ENCODE assay signal across 10 mouse cellular contexts in the genomic region with DNA sequence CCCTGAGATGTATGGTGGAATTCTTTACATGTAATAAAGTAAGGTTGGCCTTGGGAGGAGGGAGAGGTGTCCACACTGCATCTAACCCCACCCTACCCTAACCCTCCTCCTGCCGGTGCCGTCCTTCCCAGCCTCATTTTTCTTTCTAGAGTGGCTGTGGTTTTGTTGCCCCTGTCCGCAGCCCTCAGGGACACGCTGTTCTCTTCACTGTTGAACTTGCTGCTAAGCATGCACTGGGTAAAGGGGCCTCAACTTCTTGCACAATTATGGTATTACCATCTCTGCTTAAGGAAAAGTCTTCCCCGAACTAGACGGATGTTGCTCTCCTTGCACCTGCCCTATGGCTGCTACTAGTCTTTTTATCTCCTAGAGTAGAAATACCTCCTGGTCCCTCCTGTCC.
DNase-seq lines count a peak whose midpoint lies in the region; ATAC-seq lines count a peak whose summit lies in the region.
"Had no signal": no experiment of that assay in that cellular context is flagged by ENCODE, and none has a peak within 500 bp of the region (broad histone marks: within the 10 kb centered on the region; RNA-seq: fewer than 3 reads in every experiment).

No protein-coding gene starts in this region.

- no peak overlapping the region; the same call in 1 of the 2 replicates for H3K4me3 ChIP-seq in heart, embryonic 16.5 days (ENCODE audit: low read length)
- peak overlapping the region; percentile 59 for H3K4me3 ChIP-seq in embryonic facial prominence, embryonic 14.5 days (ENCODE audit: low read depth, low read length)
- H3K4me3 ChIP-seq in limb, embryonic 11.5 days (ENCODE audit: low read depth, low read length): peak overlapping the region; percentile 54; the same call in 1 of the 2 replicates
- no peak overlapping the region for H3K4me3 ChIP-seq in midbrain, embryonic 15.5 days

- H3K4me1 ChIP-seq in heart, embryonic 16.5 days (ENCODE audit: control insufficient read depth, insufficient read depth, low read length): 0 out of 2 replicates have a peak, but pooled peaks cover 3% of the 10 kb centered on the region
- H3K4me1 ChIP-seq in embryonic facial prominence, embryonic 14.5 days (ENCODE audit: control insufficient read depth, insufficient read depth, low read length): no peaks in the 10 kb centered on the region
- H3K4me1 ChIP-seq in limb, embryonic 11.5 days (ENCODE audit: control insufficient read depth, insufficient read depth, low read length): peaks cover 4% of the 10 kb centered on the region; the same call in 1 of the 2 replicates
- H3K4me1 ChIP-seq in midbrain, embryonic 15.5 days: peaks cover 10% of the 10 kb centered on the region

- H3K9me3 ChIP-seq in heart, embryonic 16.5 days (replicated peaks; ENCODE audit: control insufficient read depth, low read length): 0 out of 2 replicates have a peak, but pooled peaks cover 3% of the 10 kb centered on the region
- no peaks in the 10 kb centered on the region for H3K9me3 ChIP-seq in embryonic facial prominence, embryonic 14.5 days (ENCODE audit: control insufficient read depth, low read length)
- H3K9me3 ChIP-seq in limb, embryonic 11.5 days (ENCODE audit: control insufficient read depth, low read length): no peaks in the 10 kb centered on the region
- no peaks in the 10 kb centered on the region for H3K9me3 ChIP-seq in midbrain, embryonic 15.5 days

- H3K4me2 ChIP-seq in heart, embryonic 16.5 days (ENCODE audit: low read depth, low read length): peak overlapping the region; percentile 83
- H3K4me2 ChIP-seq in embryonic facial prominence, embryonic 14.5 days (ENCODE audit: low read depth, low read length): peak overlapping the region; percentile 92
- peak overlapping the region; percentile 91; the same call in 1 of the 2 replicates for H3K4me2 ChIP-seq in limb, embryonic 11.5 days (ENCODE audit: low read depth, severe bottlenecking)
- H3K4me2 ChIP-seq in midbrain, embryonic 15.5 days: peak overlapping the region; percentile 91

- no peaks in the 10 kb centered on the region for H3K27me3 ChIP-seq in heart, embryonic 16.5 days (ENCODE audit: control insufficient read depth, insufficient read depth, low read length)
- no peaks in the 10 kb centered on the region for H3K27me3 ChIP-seq in embryonic facial prominence, embryonic 14.5 days (replicated peaks; ENCODE audit: control insufficient read depth, insufficient read depth, low read length)
- 0 out of 2 replicates have a peak, but pooled peaks cover 8% of the 10 kb centered on the region for H3K27me3 ChIP-seq in limb, embryonic 11.5 days (ENCODE audit: control insufficient read depth, insufficient read depth, low read length)
- H3K27me3 ChIP-seq in midbrain, embryonic 15.5 days (replicated peaks): peaks cover 11% of the 10 kb centered on the region

- ATAC-seq in heart, embryonic 16.5 days (replicated peaks; ENCODE audit: extremely low read depth, insufficient read depth, low FRiP score): no peak
- no peak for ATAC-seq in embryonic facial prominence, embryonic 14.5 days (ENCODE audit: low read depth)
- no peak for ATAC-seq in limb, embryonic 11.5 days (ENCODE audit: insufficient number of reproducible peaks, low FRiP score, low TSS enrichment, low read depth)
- ATAC-seq in midbrain, embryonic 15.5 days (replicated peaks): no peak

- intact Hi-C loops in heart, postnatal 36 days (cut with DNase I): loop anchor here (2.0 kb wide), 1 partner anchor 63 kb away; no protein-coding TSS in a partner anchor

- H3K27ac ChIP-seq in heart, embryonic 16.5 days (ENCODE audit: low read length): no peak overlapping the region
- no peak overlapping the region for H3K27ac ChIP-seq in embryonic facial prominence, embryonic 14.5 days (replicated peaks; ENCODE audit: low read depth, low read length)
- no peak overlapping the region for H3K27ac ChIP-seq in limb, embryonic 11.5 days (replicated peaks; ENCODE audit: low read depth, low read length)
- H3K27ac ChIP-seq in midbrain, embryonic 15.5 days: no peak overlapping the region
- H3K27ac ChIP-seq: layer of hippocampus, adult 2 months had no signal

- 53% methylated on average over 6 of the region's 6 CpGs for WGBS in heart, embryonic 16.5 days
- 36% methylated on average over 6 of the region's 6 CpGs for WGBS in embryonic facial prominence, embryonic 14.5 days
- 50% methylated on average over 6 of the region's 6 CpGs for WGBS in limb, embryonic 11.5 days
- WGBS in midbrain, embryonic 15.5 days: 56% methylated on average over 6 of the region's 6 CpGs

- no peak for DNase-seq in heart, postnatal 36 days
- DNase-seq in embryonic facial prominence, embryonic 14.5 days (ENCODE audit: low spot score): no peak
- no peak for DNase-seq in limb, embryonic 11.5 days (ENCODE audit: low spot score)
- DNase-seq in kidney, adult 18-20 months: no peak
- no peak for DNase-seq in frontal cortex, postnatal 36 days (ENCODE audit: low spot score in 2 of 2)
- DNase-seq in T-cell, adult 2 months (ENCODE audit: low spot score): no peak
- DNase-seq: right cerebral cortex, adult 18-20 months had no signal

- no peak overlapping the region for H3K9ac ChIP-seq in heart, embryonic 16.5 days (ENCODE audit: low read length)
- no peak overlapping the region for H3K9ac ChIP-seq in embryonic facial prominence, embryonic 14.5 days (ENCODE audit: low read depth, low read length)
- H3K9ac ChIP-seq in limb, embryonic 11.5 days (ENCODE audit: low read length): no peak overlapping the region
- H3K9ac ChIP-seq in midbrain, embryonic 15.5 days: no peak overlapping the region

- H3K36me3 ChIP-seq in heart, embryonic 16.5 days (ENCODE audit: control insufficient read depth, insufficient read depth): no peaks in the 10 kb centered on the region
- H3K36me3 ChIP-seq in embryonic facial prominence, embryonic 14.5 days (ENCODE audit: control insufficient read depth, insufficient read depth, low read length): no peaks in the 10 kb centered on the region
- H3K36me3 ChIP-seq in limb, embryonic 11.5 days (ENCODE audit: control insufficient read depth, insufficient read depth, low read length): no peaks in the 10 kb centered on the region
- no peaks in the 10 kb centered on the region for H3K36me3 ChIP-seq in midbrain, embryonic 15.5 days (replicated peaks)

Comparison
In these comparisons a context has a peak if more than half of its experiments do, and no peak if none do; other contexts are left out.
1. H3K4me3 ChIP-seq: peak in embryonic facial prominence, embryonic 14.5 days (single experiment) and limb, embryonic 11.5 days (single experiment); none in heart, embryonic 16.5 days (single experiment) and midbrain, embryonic 15.5 days (single experiment).
2. Peak in every context shown above with its lines, with median percentiles within 50 percentile points of each other: H3K4me2 ChIP-seq.